Mouse (Mus musculus): ENCODE data around the gene Slc17a9. TPM values are rescaled to one million over a fixed set of nuclear protein-coding genes. Genes with fewer than 3 reads are reported as not detected.

Slc17a9 gene
- total RNA-seq, 1 experiment from 2014 or later = 1.8 TPM

GRCm38 (mm10) chr2:180788843-180789242 lies 63.8 kb downstream of the Slc17a9 start:
- ATAC-seq (replicated peaks; ENCODE audit: insufficient number of reproducible peaks, low FRiP score, low TSS enrichment, poor library complexity, severe bottlenecking) = no peak

DNA sequence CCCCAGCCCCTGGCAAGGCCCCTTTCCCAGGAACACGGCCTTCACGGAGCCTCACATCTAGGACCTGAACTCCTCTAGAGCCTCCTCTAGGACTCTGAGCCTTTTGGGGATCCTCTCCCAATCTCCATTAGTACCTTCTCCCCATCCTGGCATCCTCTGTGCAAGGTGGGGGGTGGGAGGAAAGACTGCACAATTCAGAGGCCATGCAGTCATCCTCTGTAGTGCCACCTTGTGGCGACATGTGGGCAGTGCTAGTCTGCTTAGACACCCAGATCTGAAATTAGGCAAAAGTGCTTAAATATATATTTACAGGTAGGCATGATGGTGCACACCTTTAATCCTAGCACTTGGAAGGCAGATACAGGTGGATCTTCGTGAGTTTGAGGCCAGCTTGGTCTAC lies 66.6 kb downstream of the Slc17a9 start:
- no peak for ATAC-seq (replicated peaks; ENCODE audit: insufficient number of reproducible peaks, low FRiP score, low TSS enrichment, poor library complexity, severe bottlenecking)

Other genes starting within 250 kb of the Slc17a9 start
- gene Ntsr1, start 225.3 kb upstream of the Slc17a9 start, total RNA-seq (2017) = not detected in 3 replicates
- 32.7 to 52.2 TPM (median 40.0 TPM) in 3 replicates for gene Mrgbp, start 144.0 kb upstream of the Slc17a9 start, total RNA-seq (2017)
- 79.4 to 106 TPM (median 80.2 TPM) in 3 replicates for gene Ogfr, start 136.0 kb upstream of the Slc17a9 start, total RNA-seq (2017)
- gene Col9a3, start 127.5 kb upstream of the Slc17a9 start, total RNA-seq (2017) = 0.95 to 4.8 TPM (median 2.3 TPM) in 3 replicates
- 0.38 to 1.8 TPM in 2 of 3 replicates, not detected in the other for gene Tcfl5, start 82.6 kb upstream of the Slc17a9 start, total RNA-seq (2017)
- 58.9 to 107 TPM (median 65.1 TPM) in 3 replicates for gene Dido1, start 15.3 kb upstream of the Slc17a9 start, total RNA-seq (2017)
- gene Gid8, start 15.1 kb upstream of the Slc17a9 start, total RNA-seq (2017) = 46.5 to 53.9 TPM (median 52.1 TPM) in 3 replicates
- not detected in 3 replicates for gene Bhlhe23, start 51.6 kb downstream of the Slc17a9 start, total RNA-seq (2017)
- gene Ythdf1, start 195.7 kb downstream of the Slc17a9 start, total RNA-seq (2017) = 26.0 to 48.0 TPM (median 33.6 TPM) in 3 replicates
- not detected in 3 replicates for gene Birc7, start 203.8 kb downstream of the Slc17a9 start, total RNA-seq (2017)
- gene Nkain4, start 229.4 kb downstream of the Slc17a9 start, total RNA-seq (2017) = not detected in 3 replicates
- 57.8 to 60.2 TPM (median 58.8 TPM) in 3 replicates for gene Arfgap1, start 242.0 kb downstream of the Slc17a9 start, total RNA-seq (2017)